Mouse (Mus musculus): ENCODE data around the gene Rsph3b. TPM values are rescaled to one million over a fixed set of nuclear protein-coding genes. Genes with fewer than 3 reads are reported as not detected.

Rsph3b gene
- polyA plus RNA-seq, 1 experiment = 1.2 TPM

DNA sequence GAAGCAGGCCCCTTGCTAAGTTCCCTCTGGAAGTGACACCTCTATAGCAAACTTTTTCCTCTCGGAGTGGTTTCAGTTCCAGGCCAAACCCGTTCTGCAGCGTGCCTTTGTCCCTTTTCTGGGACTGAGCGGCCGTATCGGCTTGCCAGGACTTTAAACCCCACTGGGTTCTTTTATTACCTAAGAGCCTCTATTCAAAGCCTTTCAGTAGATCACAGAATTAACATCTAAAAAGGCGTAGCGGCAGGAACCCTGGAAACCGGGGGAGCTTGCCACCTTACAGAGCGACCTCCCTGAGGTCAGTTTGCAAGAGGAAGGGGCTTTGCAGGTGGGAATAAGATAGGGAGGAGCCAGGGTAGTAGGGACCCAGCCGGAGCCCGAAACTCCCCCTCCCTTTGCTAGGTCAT, 88.0 kb downstream of the Rsph3b start:
- Histone ChIP-seq H3K27me3 (ENCODE audit: control insufficient read depth) (peaks cover 53% of the 10 kb centered on the region), H3K4me3 (replicated peaks) (no peak overlapping the region), H3K36me3 (ENCODE audit: control insufficient read depth) (no peaks in the 10 kb centered on the region), H3K9me3 (ENCODE audit: control insufficient read depth, low read length) (no peaks in the 10 kb centered on the region), H3K4me1 (ENCODE audit: control insufficient read depth) (peaks cover 4% of the 10 kb centered on the region)
- TF ChIP-seq TAL1 (IDR thresholded peaks at IDR 0.05; ENCODE audit: low read length) (no peak), GATA1 (IDR thresholded peaks at IDR 0.05; ENCODE audit: low read length) (no peak)

DNA sequence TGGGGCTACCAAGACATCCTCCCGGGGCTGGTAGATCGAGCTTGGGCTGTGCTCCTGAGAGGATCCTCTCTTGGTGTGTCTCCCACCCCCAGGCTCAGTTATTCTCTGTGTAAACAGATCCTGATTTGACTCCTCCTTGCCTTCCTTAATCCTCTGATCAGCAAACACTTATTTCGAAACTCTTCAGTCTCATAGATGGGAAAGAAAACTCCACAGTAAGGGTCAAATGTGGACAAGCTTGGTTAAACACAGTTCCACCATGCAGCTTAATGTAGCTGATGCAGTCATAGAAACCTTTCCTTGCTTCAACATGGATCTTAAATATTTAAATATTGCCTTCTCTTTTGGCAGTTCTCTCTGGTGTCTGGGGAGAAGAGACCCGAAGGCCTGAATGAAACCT, 88.4 kb downstream of the Rsph3b start:
- Histone ChIP-seq H3K4me1 (ENCODE audit: control insufficient read depth) (peaks cover 4% of the 10 kb centered on the region), H3K36me3 (ENCODE audit: control insufficient read depth) (no peaks in the 10 kb centered on the region), H3K4me3 (replicated peaks) (no peak overlapping the region), H3K9me3 (ENCODE audit: control insufficient read depth, low read length) (no peaks in the 10 kb centered on the region), H3K27me3 (ENCODE audit: control insufficient read depth) (peaks cover 53% of the 10 kb centered on the region)
- TF ChIP-seq GATA1 (IDR thresholded peaks at IDR 0.05; ENCODE audit: low read length) = no peak
- TF ChIP-seq TAL1 (IDR thresholded peaks at IDR 0.05; ENCODE audit: low read length) = no peak

Other genes starting within 250 kb of the Rsph3b start
- gene Ezr, start 165.9 kb downstream of the Rsph3b start, polyA plus RNA-seq (2012) = 10.2 and 11.2 TPM in 2 replicates
- 0.21 and 0.28 TPM in 2 replicates for gene Tagap1, start 12.5 kb upstream of the Rsph3b start, polyA plus RNA-seq (2012)
- 5.6 and 16.4 TPM in 2 replicates for gene Rnaset2b, start 22.0 kb upstream of the Rsph3b start, polyA plus RNA-seq (2012)
- not detected in 2 replicates for gene Gm49721, start 30.2 kb upstream of the Rsph3b start, polyA plus RNA-seq (2012)
- gene Gm1604a, start 76.9 kb upstream of the Rsph3b start, polyA plus RNA-seq (2012) = not detected in 2 replicates
- gene Rps6ka2, start 221.4 kb upstream of the Rsph3b start, polyA plus RNA-seq (2012) = 0.03 TPM in 1 of 2 replicates, not detected in the other

Data from erythroblast, embryonic 14.5 days (primary cell).